Mouse (Mus musculus) granulocyte monocyte progenitor cell, adult 5-6 weeks (primary cell): Measurements from ENCODE around the gene Olfr835. TPM values are rescaled to one million over a fixed set of nuclear protein-coding genes. Genes with fewer than 3 reads are reported as not detected.

Experiments
- ATAC-seq: replicated peaks from 2 replicates; pipeline ENCODE4 v1.8.0; 2016; ENCODE audit warnings: mild to moderate bottlenecking, moderate TSS enrichment, inconsistent platforms; ENCODE audit not compliant: poor library complexity, severe bottlenecking
- total RNA-seq, 2 experiments: library from RNA; stranded (forward) in 1 of 2; stranded (reverse) in 1 of 2; fragments of 200-712, 200-1000 nt in 1 of 2; fragments of >200 nt in 1 of 2; fragmentation: Nextera tagmentation in 1 of 2; gene quantifications; 2 replicates each; pipeline ENCODE4 v1.2.3; 2014 to 2017

Gene Olfr835
- total RNA-seq (2014; fragmentation: Nextera tagmentation) (not detected in 2 replicates), total RNA-seq (2017) (not detected in 2 replicates)

DNA sequence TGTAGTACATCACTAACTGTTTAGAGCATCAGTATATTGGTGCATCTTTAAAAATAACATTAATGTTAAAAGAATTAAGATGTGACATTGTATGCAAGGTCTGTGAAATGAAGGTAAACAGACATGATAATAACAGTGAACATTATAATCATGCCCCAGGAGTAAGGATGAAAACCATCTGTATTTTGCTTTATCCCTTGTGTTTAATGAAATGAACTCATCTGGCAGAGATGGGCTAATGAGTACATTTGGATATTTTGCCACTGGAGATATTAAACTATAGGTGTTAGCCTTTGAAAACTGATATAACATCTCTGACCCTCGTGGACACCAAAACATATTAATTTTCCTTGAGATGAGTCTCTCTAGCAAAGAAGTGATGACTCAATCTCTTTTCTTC, at the start of gene Olfr835:
Olfr835 (plus strand) TSS at position 301 of the 400 bp plus-strand sequence.
- no peak for ATAC-seq

DNA sequence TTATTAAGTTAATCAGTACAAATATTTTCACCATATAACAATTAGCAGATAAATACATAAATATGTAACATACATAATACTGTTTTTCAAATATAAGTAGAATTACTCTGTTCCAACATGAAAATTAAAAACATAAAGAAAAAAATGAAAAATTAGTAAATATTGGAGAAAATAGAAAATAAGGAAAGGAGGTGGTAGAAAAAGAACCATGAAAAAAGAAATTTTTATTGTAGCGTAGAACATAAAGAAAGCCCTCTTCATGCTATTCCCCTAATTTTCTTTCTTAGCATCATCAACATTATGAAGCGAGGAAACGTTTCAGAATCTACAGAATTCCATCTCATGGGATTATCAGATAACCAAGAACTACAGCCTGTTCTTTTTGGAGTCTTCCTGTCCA, 44.8 kb upstream of the Olfr835 start, which contains the start of gene Olfr834:
Olfr834 (plus strand) TSS at position 301 of the 400 bp plus-strand sequence.
- ATAC-seq: no peak

DNA sequence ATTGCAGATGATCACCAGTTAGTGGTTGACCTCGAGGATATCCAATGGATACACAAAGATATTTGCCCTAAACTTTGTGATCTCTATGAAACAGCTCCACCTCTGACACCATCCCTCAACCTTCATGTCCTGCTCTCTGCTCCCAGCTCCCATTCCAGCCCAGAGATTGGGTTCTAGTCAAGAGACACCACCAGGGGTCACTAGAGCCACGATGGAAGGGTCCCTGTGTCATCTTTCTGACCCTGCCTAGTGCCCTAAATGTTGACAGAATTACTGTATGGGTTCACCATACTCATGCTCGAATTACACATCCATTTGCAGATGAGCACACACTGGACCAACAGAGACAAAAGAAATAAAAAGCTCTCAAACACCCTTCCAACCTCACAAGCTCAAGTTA, 52.5 kb downstream of the Olfr835 start:
- ATAC-seq: no peak

Other genes starting within 250 kb of the Olfr835 start
- not detected in 2 replicates for gene Olfr828, start 213.2 kb upstream of the Olfr835 start, total RNA-seq (2014; fragmentation: Nextera tagmentation)
- not detected in 2 replicates for gene Olfr828, start 213.2 kb upstream of the Olfr835 start, total RNA-seq (2017)
- not detected in 2 replicates for gene Olfr829, start 177.8 kb upstream of the Olfr835 start, total RNA-seq (2014; fragmentation: Nextera tagmentation)
- gene Olfr829, start 177.8 kb upstream of the Olfr835 start, total RNA-seq (2017): not detected in 2 replicates
- gene Olfr830, start 158.0 kb upstream of the Olfr835 start, total RNA-seq (2014; fragmentation: Nextera tagmentation): not detected in 2 replicates
- not detected in 2 replicates for gene Olfr830, start 158.0 kb upstream of the Olfr835 start, total RNA-seq (2017)
- not detected in 2 replicates for gene Olfr832, start 95.6 kb upstream of the Olfr835 start, total RNA-seq (2014; fragmentation: Nextera tagmentation)
- not detected in 2 replicates for gene Olfr832, start 95.6 kb upstream of the Olfr835 start, total RNA-seq (2017)
- gene Olfr834, start 44.7 kb upstream of the Olfr835 start, total RNA-seq (2014; fragmentation: Nextera tagmentation): not detected in 2 replicates
- not detected in 2 replicates for gene Olfr834, start 44.7 kb upstream of the Olfr835 start, total RNA-seq (2017)
- gene Olfr836, start 87.6 kb downstream of the Olfr835 start, total RNA-seq (2014; fragmentation: Nextera tagmentation): not detected in 2 replicates
- gene Olfr836, start 87.6 kb downstream of the Olfr835 start, total RNA-seq (2017): not detected in 2 replicates
- not detected in 2 replicates for gene Olfr837, start 103.6 kb downstream of the Olfr835 start, total RNA-seq (2014; fragmentation: Nextera tagmentation)
- not detected in 2 replicates for gene Olfr837, start 103.6 kb downstream of the Olfr835 start, total RNA-seq (2017)
- not detected in 2 replicates for gene Olfr839-ps1, start 144.6 kb downstream of the Olfr835 start, total RNA-seq (2014; fragmentation: Nextera tagmentation)
- not detected in 2 replicates for gene Olfr839-ps1, start 144.6 kb downstream of the Olfr835 start, total RNA-seq (2017)
- not detected in 2 replicates for gene Olfr843, start 219.3 kb downstream of the Olfr835 start, total RNA-seq (2014; fragmentation: Nextera tagmentation)
- not detected in 2 replicates for gene Olfr843, start 219.3 kb downstream of the Olfr835 start, total RNA-seq (2017)